Comparison of ENCODE assay signal across 8 mouse cellular contexts in genomic region chr10:75780769-75781578, GRCm38 (mm10). TPM values are rescaled to one million over a fixed set of nuclear protein-coding genes. Genes with fewer than 3 reads are reported as not detected.
A peak's percentile ranks its signal among the peaks of the same experiment; 100 is the strongest.
DNase-seq lines count a peak whose midpoint lies in the region; ATAC-seq lines count a peak whose summit lies in the region.

Gene Gm20441 (minus strand): TSS chr10:75780954.
Gene Gstt3 (minus strand): TSS chr10:75781414.

- peaks cover 3% of the 10 kb centered on the region for H3K9me3 ChIP-seq in hindbrain, embryonic 14.5 days (ENCODE audit: control insufficient read depth, low read length)
- H3K9me3 ChIP-seq in midbrain, embryonic 15.5 days, result no peaks in the 10 kb centered on the region

- no peak within 1 kb of the TSS for H3K27ac ChIP-seq in hindbrain, embryonic 14.5 days
- H3K27ac ChIP-seq in midbrain, embryonic 15.5 days, result no peak within 1 kb of the TSS

- H3K4me3 ChIP-seq in hindbrain, embryonic 14.5 days (replicated peaks; ENCODE audit: low read length), result peak within 1 kb of the TSS; percentile 27
- peak within 1 kb of the TSS; percentile 35 for H3K4me3 ChIP-seq in midbrain, embryonic 15.5 days

- H3K27me3 ChIP-seq in hindbrain, embryonic 14.5 days (ENCODE audit: control insufficient read depth, insufficient read depth, low read length), result peaks cover 51% of the 10 kb centered on the region
- H3K27me3 ChIP-seq in midbrain, embryonic 15.5 days (replicated peaks), result peaks cover 32% of the 10 kb centered on the region

- ATAC-seq in hindbrain, embryonic 14.5 days (ENCODE audit: low FRiP score), result no peak
- ATAC-seq in midbrain, embryonic 15.5 days (replicated peaks), result no peak; the same call in 1 of the 2 replicates

- H3K4me2 ChIP-seq in hindbrain, embryonic 14.5 days (replicated peaks), result peak within 1 kb of the TSS; percentile 59
- H3K4me2 ChIP-seq in midbrain, embryonic 15.5 days, result peak within 1 kb of the TSS; percentile 63

- peaks cover 7% of the 10 kb centered on the region; the same call in 1 of the 2 replicates for H3K4me1 ChIP-seq in hindbrain, embryonic 14.5 days (replicated peaks; ENCODE audit: control insufficient read depth, insufficient read depth, low read length)
- H3K4me1 ChIP-seq in midbrain, embryonic 15.5 days, result peaks cover 11% of the 10 kb centered on the region

- H3K36me3 ChIP-seq in hindbrain, embryonic 14.5 days (replicated peaks; ENCODE audit: control insufficient read depth, insufficient read depth), result no peaks in the 10 kb centered on the region
- H3K36me3 ChIP-seq in midbrain, embryonic 15.5 days (replicated peaks), result no peaks in the 10 kb centered on the region

- peak; percentile 30 to 34 for DNase-seq in cerebellum, postnatal 25 days
- DNase-seq in cerebellum, adult 9-10 months, result no peak
- DNase-seq in brain, adult 2 months (ENCODE audit: low read depth, low spot score), result peak; percentile 42
- DNase-seq in gastrocnemius, adult 8-10 months (ENCODE audit: low spot score in 2 of 2), result peak; percentile 42 to 46
- DNase-seq in hindbrain, embryonic 14.5 days (ENCODE audit: low spot score), result peak; percentile 26
- DNase-seq in liver, result peak; percentile 35
- peak; percentile 28 for DNase-seq in thymus, postnatal 14 days

- WGBS in hindbrain, embryonic 14.5 days, result under 1% methylated on average over 28 of the region's 28 CpGs
- WGBS in midbrain, embryonic 15.5 days, result 1% methylated on average over 28 of the region's 28 CpGs

- peak within 1 kb of the TSS; percentile 21 for H3K9ac ChIP-seq in hindbrain, embryonic 14.5 days
- peak within 1 kb of the TSS; percentile 24 for H3K9ac ChIP-seq in midbrain, embryonic 15.5 days

RNA-seq across cellular contexts. Expression of gene Gm20441, which starts in this region (rescaled TPM):
- total RNA-seq in gastrocnemius, adult 8-10 months (2022), result not detected
- not detected in 2 replicates for polyA plus RNA-seq in hindbrain, embryonic 14.5 days (2014; fragmentation: Nextera tagmentation; extraction: Ambion mirVana)
- polyA plus RNA-seq in midbrain, embryonic 15.5 days (2015; fragmentation: Nextera tagmentation; extraction: Ambion mirVana), result not detected in 2 replicates

RNA-seq across cellular contexts. Expression of gene Gstt3, which starts in this region (rescaled TPM):
- 1 to 10 TPM; 2.6 to 4.8 (median 3.1) TPM for total RNA-seq in gastrocnemius, adult 8-10 months (2022)
- 0.57 and 1.4 TPM in 2 replicates for polyA plus RNA-seq in hindbrain, embryonic 14.5 days (2014; fragmentation: Nextera tagmentation; extraction: Ambion mirVana)
- 0.61 and 1.6 TPM in 2 replicates for polyA plus RNA-seq in midbrain, embryonic 15.5 days (2015; fragmentation: Nextera tagmentation; extraction: Ambion mirVana)
